Mouse (Mus musculus): ENCODE results near the gene Vav2.
A peak's percentile ranks its signal among the peaks of the same experiment; 100 is the strongest.

Gene Vav2

GRCm38 (mm10) chr2:27426855-27427457, at the start of gene Vav2:
Vav2 (minus strand) TSS chr2:27427033.
- peak; percentile 32; the same call in 1 of the 2 replicates for ATAC-seq (ENCODE audit: insufficient number of reproducible peaks, low FRiP score, low TSS enrichment)

DNA sequence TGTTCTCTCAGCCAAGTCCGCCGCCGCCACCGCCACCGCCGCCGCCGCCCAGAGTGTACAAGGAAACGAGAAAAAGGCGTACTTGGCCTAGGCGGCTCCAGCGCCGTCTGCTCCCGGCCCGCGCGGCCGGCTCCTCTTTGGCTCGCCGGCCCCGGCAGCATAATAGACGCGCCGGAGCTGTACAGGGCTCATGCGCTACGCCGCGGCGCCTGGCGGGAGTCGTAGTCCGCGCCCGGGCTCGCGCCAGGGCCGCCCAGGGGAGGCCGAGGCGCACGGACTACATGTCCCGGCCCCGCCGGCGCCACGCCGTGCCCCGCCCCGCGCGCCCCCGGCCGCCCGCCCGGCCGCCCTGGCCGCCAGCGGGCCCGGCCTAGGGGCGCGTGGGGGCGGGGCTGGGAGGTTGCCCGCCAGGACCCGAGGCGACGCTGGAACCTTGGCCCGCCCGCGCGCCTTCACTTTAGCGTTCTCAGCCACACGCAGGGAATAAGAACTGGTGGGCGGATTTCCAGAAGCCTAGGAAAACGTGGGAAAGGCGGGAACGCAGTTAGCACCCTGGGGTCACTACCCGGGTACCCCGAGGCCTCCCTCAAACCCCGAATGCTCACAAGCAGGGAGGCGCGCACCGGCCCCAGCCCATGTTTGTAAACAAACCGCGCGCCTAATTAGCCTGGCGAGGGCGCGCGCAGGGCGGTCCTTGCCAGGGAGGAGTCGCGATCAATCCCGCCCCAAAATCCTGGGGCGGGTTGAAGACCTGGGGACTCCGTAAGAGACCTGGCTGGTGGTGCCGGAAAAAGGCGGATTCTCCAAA, 48.9 kb upstream of the Vav2 start:
- peak; percentile 93 for ATAC-seq (ENCODE audit: insufficient number of reproducible peaks, low FRiP score, low TSS enrichment)

DNA sequence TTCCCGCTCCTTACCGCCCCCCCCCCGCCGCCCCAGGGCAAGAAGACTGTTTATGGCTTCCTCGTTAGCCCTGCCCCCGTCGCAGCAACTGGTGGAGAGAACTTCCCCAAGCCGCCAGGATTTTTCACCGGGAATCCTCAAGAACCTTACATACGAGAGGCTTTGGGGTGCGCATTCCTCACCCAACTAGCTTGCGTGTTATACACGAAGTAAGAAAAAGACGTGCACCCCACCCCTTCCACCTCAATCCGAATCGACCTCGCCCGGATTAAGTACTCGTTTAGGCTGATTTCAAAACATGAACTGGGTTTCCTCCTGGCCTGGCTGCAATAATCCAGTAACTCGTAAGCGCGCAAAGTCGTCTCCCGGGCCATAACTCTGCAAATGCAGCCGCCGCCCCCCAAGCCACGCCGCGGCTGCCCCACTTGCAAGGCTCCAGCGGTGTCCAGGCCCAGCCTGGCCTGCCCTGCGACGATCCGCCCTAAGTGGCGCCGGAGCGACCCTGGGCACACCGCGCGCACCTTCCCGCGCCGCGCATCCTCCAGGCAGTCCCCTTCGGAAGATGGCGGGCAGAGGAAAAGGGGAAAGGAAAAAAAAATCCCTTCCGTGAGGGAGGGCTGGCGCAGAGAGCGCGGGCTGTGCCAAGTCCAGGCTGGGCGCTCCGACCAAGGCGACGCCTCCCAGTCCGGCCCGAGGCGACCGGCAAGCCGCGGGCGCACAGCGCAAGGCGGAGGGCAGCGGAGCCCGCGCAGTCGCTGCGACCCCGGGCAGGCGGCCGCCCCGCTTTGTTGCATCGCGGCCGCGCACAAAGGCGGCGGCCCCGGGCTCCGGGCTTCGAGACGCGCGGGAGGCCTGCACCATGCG, 48.0 kb upstream of the Vav2 start:
- no peak for ATAC-seq (ENCODE audit: insufficient number of reproducible peaks, low FRiP score, low TSS enrichment)

GRCm38 (mm10) chr2:27473911-27474310, 47.1 kb upstream of the Vav2 start:
- no peak for ATAC-seq (ENCODE audit: insufficient number of reproducible peaks, low FRiP score, low TSS enrichment)

GRCm38 (mm10) chr2:27473061-27473765, 46.4 kb upstream of the Vav2 start:
- ATAC-seq (ENCODE audit: insufficient number of reproducible peaks, low FRiP score, low TSS enrichment), result no peak

GRCm38 (mm10) chr2:27471170-27471584, 44.3 kb upstream of the Vav2 start:
- no peak for ATAC-seq (ENCODE audit: insufficient number of reproducible peaks, low FRiP score, low TSS enrichment)

GRCm38 (mm10) chr2:27470535-27470934, 43.7 kb upstream of the Vav2 start:
- no peak for ATAC-seq (ENCODE audit: insufficient number of reproducible peaks, low FRiP score, low TSS enrichment)

DNA sequence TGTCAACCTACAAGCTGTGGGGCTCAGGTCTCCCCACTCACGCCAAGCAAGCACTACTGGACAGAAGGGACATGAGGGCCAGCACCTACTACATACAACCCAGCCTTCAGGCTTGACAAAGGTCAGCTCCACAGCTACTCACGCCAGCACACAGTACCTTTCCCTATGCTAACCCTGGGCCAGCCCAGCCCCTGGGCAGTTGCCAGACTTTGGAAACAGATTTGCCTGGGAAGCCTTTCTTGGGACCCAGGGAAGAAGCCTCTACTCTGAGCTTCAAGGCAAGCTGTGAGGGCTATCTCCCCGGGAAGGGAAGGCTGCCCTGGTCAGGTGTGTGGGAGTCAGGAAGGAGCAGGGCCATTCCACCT, 43.1 kb upstream of the Vav2 start:
- ATAC-seq (ENCODE audit: insufficient number of reproducible peaks, low FRiP score, low TSS enrichment), result no peak

GRCm38 (mm10) chr2:27469292-27469990, 42.6 kb upstream of the Vav2 start:
- no peak for ATAC-seq (ENCODE audit: insufficient number of reproducible peaks, low FRiP score, low TSS enrichment)

DNA sequence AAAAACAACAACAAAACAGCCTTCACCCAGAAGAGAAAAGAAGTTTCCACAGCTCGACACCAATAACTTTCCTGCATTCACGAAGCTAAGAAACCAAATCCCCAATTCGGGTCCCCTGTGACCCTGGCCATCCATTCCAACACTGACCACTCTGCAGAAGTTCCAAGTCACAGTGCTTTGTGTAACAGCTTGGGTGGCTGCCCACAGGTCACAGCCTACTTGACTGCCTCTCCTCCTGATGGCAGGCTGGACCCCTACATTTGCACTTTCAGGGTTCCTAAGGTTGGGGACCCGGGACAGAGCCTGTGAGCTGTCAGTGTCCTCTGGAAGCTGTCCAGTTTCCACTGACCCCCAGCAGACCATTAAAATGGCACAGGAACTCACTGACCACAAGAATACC, 36.1 kb upstream of the Vav2 start:
- ATAC-seq (ENCODE audit: insufficient number of reproducible peaks, low FRiP score, low TSS enrichment), result no peak

DNA sequence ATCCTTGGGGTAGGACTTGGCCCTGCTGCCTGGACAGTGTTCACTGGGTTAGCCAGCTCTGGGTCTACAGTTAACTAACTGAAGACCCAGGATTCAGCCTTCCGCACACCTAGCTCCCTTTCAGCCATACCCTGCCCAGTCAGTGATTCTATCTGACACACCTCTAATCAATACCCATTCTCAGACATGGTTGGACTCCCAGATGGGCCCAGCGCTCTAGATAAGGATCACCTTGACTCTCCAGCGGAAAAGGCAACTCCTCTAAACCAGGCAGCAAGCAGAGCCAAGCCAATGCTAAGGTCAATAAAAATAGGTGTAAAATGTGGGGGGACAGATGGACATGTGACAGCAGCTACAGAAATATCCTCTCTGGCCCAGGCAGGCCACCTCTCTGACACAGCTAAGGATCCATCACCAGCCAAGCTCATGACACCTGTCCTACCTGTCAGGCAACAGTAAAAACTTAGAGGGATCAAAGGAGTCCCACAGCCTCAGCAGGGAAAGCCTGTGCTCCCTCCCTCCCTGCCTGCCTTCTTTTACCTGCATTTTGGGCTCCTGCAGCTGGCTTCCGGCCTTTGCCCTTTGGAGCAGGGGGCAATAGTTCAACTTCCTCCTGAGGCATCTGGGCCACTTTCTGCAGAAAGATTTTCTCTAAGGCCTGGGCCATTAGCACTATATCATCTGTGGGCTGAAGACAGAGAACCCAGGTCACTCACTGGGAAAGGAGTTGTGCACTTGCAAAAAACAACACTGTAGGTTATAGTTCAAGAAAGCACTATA, 35.2 kb upstream of the Vav2 start:
- ATAC-seq (ENCODE audit: insufficient number of reproducible peaks, low FRiP score, low TSS enrichment), result no peak

DNA sequence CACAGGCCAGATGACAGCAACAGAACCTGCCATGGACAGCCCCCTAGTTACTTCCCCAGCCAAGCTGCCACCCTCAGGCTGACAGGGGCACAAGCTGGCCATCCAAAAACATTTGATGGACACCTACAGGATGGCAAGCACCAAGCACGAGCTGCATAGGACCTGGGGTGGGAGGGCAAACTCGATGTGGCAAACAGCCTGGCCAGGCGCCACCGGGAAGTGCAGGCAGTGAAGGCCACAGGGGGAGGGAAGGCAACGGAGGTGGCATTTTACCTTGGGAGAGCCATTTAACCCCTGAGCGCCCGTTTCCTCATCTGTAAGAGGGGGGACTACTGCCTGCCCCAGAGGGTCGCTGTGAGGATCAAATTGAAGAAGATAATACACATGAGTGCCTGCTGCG, 33.8 kb upstream of the Vav2 start:
- no peak for ATAC-seq (ENCODE audit: insufficient number of reproducible peaks, low FRiP score, low TSS enrichment)

DNA sequence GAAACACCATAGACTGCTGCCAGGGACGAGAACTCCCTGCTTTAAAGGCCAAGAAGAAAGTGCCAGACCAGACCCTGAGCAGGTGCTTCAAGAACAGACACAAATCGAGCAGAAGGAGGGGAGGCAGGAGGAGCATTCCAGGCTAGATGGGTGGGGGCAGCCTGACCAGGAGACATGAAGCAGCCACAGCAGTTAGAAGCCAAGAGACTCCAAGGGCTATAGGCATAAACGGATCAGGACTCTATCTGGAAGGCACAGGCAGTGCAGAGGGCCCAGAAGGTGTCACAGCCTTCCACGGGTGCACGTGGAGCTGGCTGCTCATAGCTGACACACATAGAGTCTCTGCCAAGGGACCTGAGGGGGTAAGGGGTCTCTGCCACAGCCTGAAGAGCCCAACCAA, 33.3 kb upstream of the Vav2 start:
- no peak for ATAC-seq (ENCODE audit: insufficient number of reproducible peaks, low FRiP score, low TSS enrichment)

DNA sequence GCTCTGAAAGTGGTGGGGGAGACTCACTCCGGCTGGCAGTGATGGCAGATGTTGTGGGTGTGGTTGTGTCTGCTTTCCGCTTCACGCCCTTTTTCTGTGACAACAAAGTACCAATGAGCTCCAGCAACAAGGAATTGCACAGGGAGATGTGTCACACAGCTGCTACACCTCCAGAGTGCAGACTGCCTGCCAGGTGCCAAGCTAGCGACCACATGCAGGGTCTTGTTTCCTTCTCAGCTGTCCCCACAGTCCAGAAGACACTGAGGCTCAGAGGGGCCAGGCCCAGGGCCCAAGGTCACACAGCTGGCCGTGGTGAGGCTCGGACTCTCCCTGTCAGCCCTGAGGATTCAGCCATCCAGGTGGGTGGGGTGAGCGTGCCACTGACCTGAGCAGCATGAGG, 32.9 kb upstream of the Vav2 start:
- ATAC-seq (ENCODE audit: insufficient number of reproducible peaks, low FRiP score, low TSS enrichment), result no peak

GRCm38 (mm10) chr2:27450226-27450625, 23.4 kb upstream of the Vav2 start:
- no peak for ATAC-seq (ENCODE audit: insufficient number of reproducible peaks, low FRiP score, low TSS enrichment)

DNA sequence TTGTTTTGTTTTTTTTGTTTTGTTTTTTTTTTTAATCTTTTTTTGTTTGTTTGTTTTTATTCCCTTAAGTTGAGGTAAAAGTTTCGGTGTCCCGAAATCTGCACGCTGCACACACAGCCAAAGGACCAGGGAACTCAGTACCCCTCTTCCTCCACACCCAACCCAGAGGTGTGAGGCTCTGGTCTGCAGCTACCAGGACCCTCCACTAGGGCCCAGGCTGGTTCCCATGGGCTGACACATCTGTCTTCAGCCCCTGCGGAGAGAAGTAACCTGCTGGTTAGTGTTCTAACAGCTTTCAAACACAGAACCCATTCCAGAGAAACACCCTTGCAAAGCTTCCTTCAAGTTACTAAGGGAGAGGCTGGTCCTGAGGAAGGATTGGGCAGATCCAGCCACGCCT, 20.9 kb upstream of the Vav2 start:
- no peak for ATAC-seq (ENCODE audit: insufficient number of reproducible peaks, low FRiP score, low TSS enrichment)

DNA sequence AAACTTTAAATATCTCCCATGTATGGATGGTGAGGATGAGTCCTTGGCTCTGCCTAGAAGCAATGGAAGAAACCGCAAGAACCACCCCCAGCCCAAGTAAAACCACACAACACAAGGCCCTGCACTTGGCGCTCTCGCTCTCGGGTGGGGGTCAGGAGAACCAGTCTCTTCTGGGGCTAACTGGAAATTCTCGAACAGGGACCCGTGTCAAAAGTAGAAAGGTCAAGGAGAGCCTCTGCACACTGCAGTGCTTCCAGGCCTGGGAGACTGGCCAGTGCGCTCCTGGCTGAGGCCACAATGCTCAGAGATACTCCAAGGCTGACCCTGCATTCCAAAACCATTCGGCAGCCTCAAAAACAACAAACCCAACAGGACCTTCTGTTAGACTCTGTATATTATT, 20.0 kb upstream of the Vav2 start:
- ATAC-seq (ENCODE audit: insufficient number of reproducible peaks, low FRiP score, low TSS enrichment), result no peak

- no peak for ATAC-seq (ENCODE audit: insufficient number of reproducible peaks, low FRiP score, low TSS enrichment)
These were observed 19.1 kb upstream of the Vav2 start for GRCm38 (mm10) chr2:27445910-27446309.

GRCm38 (mm10) chr2:27443450-27443708, 16.5 kb upstream of the Vav2 start:
- ATAC-seq (ENCODE audit: insufficient number of reproducible peaks, low FRiP score, low TSS enrichment), result no peak
